Mouse (Mus musculus): ENCODE results near the gene Thrap3.

Thrap3 gene

DNA sequence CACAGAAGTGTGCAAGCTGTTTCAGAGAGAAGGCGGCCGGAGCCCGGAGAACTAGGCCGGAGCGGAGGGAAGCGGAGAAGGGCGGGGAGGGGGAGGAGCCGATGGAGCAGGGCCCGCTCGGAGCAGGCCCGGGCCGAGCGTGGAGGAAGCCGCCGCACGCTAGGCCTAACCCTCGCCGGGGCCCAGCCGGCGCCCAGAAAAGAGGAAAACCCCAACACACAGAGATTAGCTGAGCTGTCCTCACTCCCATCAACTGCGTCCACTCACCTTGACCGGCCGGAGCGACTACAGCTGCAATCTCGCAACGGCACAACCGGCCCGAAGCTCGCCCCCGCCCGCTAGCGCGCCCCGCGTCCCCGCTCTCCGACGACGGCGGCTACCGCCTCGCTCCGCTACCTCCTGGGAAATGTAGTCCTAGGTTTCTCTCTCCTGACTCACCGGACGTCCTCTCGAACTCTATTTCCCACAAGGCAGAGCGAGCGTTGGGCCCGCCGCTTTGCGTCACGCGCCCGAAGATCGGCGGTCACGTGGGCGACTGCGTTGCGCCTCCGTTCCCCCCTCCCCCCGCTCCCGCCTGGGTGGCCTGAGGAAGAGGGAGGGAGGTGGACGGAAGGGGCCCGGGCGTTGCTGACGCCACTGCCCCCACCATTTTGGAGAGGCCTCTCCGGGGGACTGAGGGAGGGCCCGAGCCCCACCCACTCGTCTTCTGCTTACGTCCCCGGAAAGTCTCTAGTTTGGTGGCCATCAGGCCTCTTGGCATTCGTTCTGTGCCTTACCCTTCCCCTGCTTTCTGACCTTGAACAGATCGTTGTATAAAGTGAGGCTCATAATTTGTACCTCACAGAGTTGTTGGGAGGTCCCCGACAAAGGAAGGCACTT lies at the start of gene Thrap3:
Thrap3 (minus strand) TSS at position 458 of the 879 bp plus-strand sequence.
- in situ Hi-C loops (cut with MboI, MseI): no loop called here

- in situ Hi-C loops (cut with MboI, MseI): no loop called here
Observed at GRCm38 (mm10) chr4:126251655-126252254, 49.2 kb upstream of the Thrap3 start.

DNA sequence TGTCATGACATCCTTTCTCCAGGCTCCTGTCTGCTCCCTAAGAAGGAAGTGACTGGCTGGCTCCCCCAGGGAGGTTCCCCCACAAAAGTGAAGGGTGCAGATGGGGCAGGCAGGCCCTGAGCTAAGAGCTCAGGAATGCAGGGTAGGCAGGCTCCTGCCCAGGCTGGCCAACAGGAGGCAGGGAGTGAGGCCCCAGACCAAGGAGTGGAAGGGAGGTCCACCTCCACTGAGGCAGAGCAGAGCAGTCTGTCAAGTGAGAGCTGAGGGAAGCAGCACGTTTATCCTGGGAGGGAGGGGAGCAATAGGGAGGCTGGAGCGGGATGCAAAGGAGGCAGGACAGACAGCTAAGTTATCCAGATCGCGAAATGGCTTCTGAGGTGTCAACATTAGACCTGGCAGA lies 48.1 kb upstream of the Thrap3 start:
- in situ Hi-C loops (cut with MboI, MseI): no loop called here

- in situ Hi-C loops (cut with MboI, MseI): no loop called here
Observed at GRCm38 (mm10) chr4:126248261-126248868, 45.8 kb upstream of the Thrap3 start.

DNA sequence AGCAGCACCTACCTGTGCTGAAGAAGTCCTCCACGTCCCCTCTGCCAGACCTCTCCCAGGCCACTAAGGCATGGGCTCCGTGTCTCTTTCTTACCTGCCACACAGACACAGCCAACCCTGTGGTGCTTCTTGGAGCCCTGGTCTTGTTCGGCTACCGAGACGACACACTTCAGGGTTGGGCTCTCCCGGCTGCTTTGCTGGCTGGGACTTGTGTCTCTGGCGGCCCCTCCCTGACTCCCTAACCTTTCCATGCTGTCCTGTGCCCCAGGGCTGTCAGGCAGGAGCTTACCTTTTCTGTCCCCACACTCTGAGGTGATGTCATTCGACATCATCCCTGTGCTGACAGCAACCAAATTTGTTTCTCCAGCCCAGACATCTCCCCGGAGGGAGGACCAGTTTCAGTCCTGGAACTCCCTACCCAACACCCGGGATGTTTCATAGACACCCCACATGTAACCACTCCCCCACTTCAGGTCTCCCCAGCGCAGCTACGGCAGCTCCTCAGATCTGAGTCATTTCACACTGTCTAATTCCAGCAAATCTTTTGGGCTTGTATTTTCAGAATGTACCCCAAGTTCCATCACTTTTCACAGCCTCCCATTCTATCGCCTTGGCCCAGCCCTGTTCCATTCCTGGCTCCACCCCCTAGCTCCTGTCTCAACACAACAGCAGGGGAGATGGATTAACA lies 43.8 kb upstream of the Thrap3 start:
- in situ Hi-C loops (cut with MboI, MseI): no loop called here

- in situ Hi-C loops (cut with MboI, MseI): no loop called here
Observed at GRCm38 (mm10) chr4:126242510-126242909, 40.0 kb upstream of the Thrap3 start.

GRCm38 (mm10) chr4:126241956-126242355 lies 39.4 kb upstream of the Thrap3 start:
- in situ Hi-C loops (cut with MboI, MseI): no loop called here

DNA sequence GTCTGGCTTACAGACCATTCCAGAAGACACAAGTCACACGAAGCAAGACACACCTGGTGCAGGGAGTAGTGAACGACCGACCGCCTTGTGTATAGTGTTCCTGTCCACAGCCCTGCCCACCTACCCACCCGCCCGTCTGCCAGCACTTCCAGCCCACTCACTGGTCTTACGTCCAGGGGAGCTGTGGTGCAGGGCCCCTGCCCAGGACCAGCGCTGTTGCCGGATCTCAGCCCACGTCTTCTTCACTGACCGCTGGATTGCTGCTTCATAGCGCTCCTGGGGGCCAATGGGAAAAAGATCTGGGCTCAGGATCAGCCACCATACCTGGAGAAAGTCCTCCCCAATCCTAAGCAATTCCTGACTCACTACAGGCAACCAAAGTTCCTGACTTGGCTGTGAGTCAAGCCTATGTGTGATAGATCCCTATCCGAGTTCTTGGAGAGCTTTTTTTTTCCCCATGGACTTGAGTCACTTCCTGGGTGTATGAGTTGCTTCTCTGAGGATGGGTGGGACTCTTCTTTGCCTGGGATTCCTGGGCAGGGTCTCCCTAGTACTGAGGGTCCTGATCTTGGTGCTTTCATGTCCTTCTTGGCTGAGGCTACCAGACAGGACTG lies 37.4 kb upstream of the Thrap3 start:
- in situ Hi-C loops (cut with MboI, MseI): no loop called here

GRCm38 (mm10) chr4:126237721-126238242 lies 35.2 kb upstream of the Thrap3 start:
- in situ Hi-C loops (cut with MboI, MseI): no loop called here

DNA sequence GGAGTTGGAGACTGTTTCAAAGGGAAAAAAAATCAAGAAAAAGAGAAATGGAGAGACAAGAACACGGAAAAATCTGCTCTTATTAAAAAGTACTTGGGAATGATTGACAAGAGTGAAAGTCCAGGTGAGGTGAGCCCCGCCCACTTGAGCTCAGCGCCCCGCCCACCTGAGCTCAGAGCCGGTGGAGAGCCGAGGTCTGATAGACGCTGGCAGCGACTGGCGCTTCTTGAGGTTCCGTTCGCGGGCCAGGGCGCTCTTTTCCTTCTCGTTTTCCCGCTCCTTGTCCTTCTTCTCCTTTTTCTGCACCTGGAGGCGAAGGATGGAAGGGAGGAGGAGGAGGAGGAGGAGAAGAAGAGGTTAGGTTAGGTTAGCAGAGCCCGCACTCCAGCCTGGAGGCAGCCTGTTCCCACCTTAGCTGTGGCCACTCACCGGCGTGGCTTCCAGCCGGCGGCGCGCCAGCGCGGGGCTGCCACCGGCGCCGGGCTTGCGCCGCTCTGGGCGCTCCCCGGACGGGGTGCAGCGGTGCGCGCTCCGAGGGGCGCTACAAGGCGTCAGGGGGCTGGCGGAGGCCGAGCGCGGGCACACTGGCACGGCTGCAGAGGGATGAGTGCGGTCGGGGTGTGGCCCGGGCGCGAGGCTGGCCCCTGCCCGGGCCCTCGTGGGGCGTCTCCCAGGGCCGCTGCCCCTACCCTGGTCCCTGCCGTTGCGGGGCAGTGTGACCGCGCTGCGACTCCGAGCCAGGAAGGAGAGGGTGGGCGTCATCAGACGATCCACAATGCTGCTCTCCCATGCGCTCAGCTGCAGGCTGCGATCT lies 34.1 kb upstream of the Thrap3 start:
- in situ Hi-C loops (cut with MboI, MseI): no loop called here

GRCm38 (mm10) chr4:126235191-126235590 lies 32.6 kb upstream of the Thrap3 start:
- in situ Hi-C loops (cut with MboI, MseI): no loop called here

DNA sequence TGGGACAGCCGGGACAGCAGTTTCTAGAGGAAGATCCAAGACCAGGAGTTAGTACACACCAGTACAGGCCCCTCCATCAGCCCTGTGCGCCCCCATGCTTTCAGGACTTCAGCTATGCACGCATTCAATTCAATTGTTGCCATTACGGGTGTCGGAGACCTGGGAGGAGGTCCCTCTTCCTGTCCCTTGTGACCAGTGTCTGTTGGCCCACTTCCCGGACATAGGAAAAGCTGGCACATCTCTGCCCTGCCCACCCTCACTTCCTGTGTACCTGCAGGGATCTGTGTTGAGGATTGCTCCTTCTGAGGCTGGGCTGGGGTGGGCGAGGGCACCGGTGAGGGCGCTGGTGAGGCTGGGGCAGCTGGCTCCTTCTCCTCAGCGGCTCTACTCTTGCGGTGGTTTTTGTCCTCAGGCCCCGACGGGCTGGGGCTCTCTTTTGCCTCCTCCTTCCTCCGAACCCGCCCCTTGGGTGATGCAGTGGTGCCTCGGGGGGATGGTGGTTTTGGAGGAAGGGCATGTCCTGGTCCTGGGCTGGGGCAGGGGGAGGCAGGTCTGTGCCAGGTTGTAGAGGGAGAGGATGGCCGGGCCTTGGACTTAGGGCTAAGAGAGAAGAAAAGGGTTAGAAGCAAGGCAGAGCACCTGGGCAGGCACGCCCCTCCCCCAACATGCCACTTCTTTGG lies 32.1 kb upstream of the Thrap3 start:
- in situ Hi-C loops (cut with MboI, MseI): no loop called here

DNA sequence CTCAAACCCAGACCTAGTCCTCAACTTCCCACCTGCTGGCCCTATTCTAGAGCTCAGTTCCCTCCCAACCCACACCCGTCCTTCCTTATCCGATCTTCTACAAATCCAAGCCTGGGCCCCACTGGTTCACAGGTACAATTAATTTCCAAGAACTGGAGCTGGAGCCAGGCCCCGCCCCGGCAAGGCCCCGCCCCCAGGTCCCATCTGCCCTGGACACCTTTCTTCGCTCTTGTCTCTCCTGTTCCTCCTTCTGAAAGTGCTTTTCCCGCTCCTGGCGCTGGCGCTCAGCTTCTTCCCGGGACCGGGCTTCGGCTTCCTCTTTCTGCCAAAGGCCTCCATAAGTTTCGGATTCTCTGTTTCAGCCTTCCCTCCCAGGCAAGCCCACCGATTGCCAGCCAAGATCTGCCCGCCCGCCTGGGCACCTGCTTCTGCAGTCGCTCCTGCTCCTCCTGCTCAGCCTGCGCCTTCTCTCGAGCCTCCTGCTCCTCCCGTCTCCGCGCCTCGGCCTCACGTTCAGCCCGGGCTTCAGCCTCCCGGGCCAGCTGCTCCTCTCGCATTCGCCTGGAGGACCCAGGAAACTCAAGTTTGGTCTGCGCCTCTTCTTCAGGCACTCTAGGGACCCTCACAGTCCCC lies 31.2 kb upstream of the Thrap3 start:
- in situ Hi-C loops (cut with MboI, MseI): no loop called here

DNA sequence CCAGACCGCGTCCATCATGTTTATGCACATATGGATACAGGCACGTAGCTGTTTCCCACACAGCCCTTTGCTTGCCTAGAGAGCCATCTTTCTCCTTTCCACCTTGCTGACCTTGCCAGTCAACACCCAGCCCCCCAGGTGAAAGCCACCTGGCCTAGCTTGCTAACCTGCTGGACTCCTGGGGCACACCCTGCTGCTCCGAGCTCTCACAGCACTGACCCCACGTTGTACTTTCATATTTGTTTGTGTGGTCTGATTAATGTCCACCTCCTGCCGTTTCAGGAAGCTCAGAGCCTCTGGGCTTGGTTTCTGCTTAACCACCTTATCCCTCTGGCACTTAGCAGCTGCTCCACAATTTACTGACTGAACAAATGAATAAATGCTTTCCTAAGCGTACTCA lies 27.3 kb upstream of the Thrap3 start:
- in situ Hi-C loops (cut with MboI, MseI): loop anchor here (5.0 kb wide), 2 partner anchors 32 to 77 kb away; partner anchors contain the start of gene Trappc3

GRCm38 (mm10) chr4:126228144-126228543 lies 25.6 kb upstream of the Thrap3 start:
- in situ Hi-C loops (cut with MboI, MseI): loop anchor here (5.0 kb wide), 2 partner anchors 34 to 79 kb away; partner anchors contain the start of gene Trappc3

- in situ Hi-C loops (cut with MboI, MseI): loop anchor here (5.0 kb wide), 2 partner anchors 35 to 80 kb away; partner anchors contain the start of gene Trappc3
Observed at GRCm38 (mm10) chr4:126227077-126227761, 24.7 kb upstream of the Thrap3 start.

- in situ Hi-C loops (cut with MboI, MseI): loop anchor here (5.0 kb wide), 2 partner anchors 36 to 81 kb away; partner anchors contain the start of gene Trappc3
Observed at GRCm38 (mm10) chr4:126226640-126227039, 24.1 kb upstream of the Thrap3 start.

GRCm38 (mm10) chr4:126222631-126223030 lies 20.1 kb upstream of the Thrap3 start:
- in situ Hi-C loops (cut with MboI, MseI): no loop called here

All from T-helper 1 cell (primary cell).